Mouse (Mus musculus) hindbrain, embryonic 14.5 days (tissue): Measurements from ENCODE around the gene Rnase2b. TPM values are rescaled to one million over a fixed set of nuclear protein-coding genes. Genes with fewer than 3 reads are reported as not detected.
"Not testable (repeated sequence)": the region's sequence is repeated elsewhere in the genome, so short reads cannot be mapped to it uniquely, and the experiment has no call there.

ENCODE experiments used
- ATAC-seq: fragments of 200-750 bp; cut with Nextera tagmentation; 2 replicates; pipeline ENCODE4 v1.8.0; 2017; ENCODE audit warnings: moderate number of reproducible peaks, mild to moderate bottlenecking, moderate TSS enrichment, moderate library complexity; ENCODE audit not compliant: low FRiP score
- DNase-seq: peaks from one replicate; pipeline ENCODE4 v3.0.0-alpha.2; 2015; ENCODE audit warnings: low spot score
- H3K27ac ChIP-seq: fragments of 300-500 bp; sonication (generic); 2 replicates; pipeline ENCODE4 v1.5.1; 2014; ENCODE audit warnings: mild to moderate bottlenecking, moderate library complexity
- H3K27me3 ChIP-seq: fragments of 300-500 bp; sonication (generic); 2 replicates; pipeline ENCODE4 v1.6.1; 2014; ENCODE audit warnings: mild to moderate bottlenecking, low read length, mixed read lengths; ENCODE audit not compliant: control insufficient read depth, insufficient read depth
- H3K36me3 ChIP-seq: fragments of 300-500 bp; sonication (generic); replicated peaks from 2 replicates; pipeline ENCODE4 v1.6.1; 2014; ENCODE audit not compliant: control insufficient read depth, insufficient read depth
- H3K4me1 ChIP-seq: fragments of 300-500 bp; sonication (generic); replicated peaks from 2 replicates; pipeline ENCODE4 v1.6.1; 2014; ENCODE audit warnings: antibody characterized with exemption, low read length, mixed read lengths; ENCODE audit not compliant: control insufficient read depth, insufficient read depth
- H3K4me2 ChIP-seq: fragments of 300-500 bp; sonication (generic); replicated peaks from 2 replicates; pipeline ENCODE4 v1.6.1; 2014; ENCODE audit warnings: mild to moderate bottlenecking, moderate library complexity
- H3K4me3 ChIP-seq: fragments of 300-500 bp; sonication (generic); replicated peaks from 2 replicates; pipeline ENCODE4 v1.5.1; 2014; ENCODE audit warnings: mild to moderate bottlenecking, low read length
- H3K9ac ChIP-seq: fragments of 300-500 bp; sonication (generic); 2 replicates; pipeline ENCODE4 v1.6.1; 2014
- H3K9me3 ChIP-seq: fragments of 300-500 bp; sonication (generic); 2 replicates; pipeline ENCODE4 v1.6.1; 2016; ENCODE audit warnings: low read length; ENCODE audit not compliant: control insufficient read depth
- WGBS: fragments of 180-500 bp; shearing (Covaris S2); extraction: QIAGEN DNeasy Blood & Tissue Kit; methylation state at CpG from one replicate; pipeline ENCODE4 v1.1.7; 2014; 5-methylcytosine and 5-hydroxymethylcytosine counted together
- polyA plus RNA-seq: library from polyadenylated mRNA; unstranded; fragments of >200 nt; fragmentation: Nextera tagmentation; extraction: Ambion mirVana; gene quantifications from 2 replicates; pipeline ENCODE4 v1.2.1, GENCODE M21; 2014

The Rnase2b gene
- polyA plus RNA-seq, 1 experiment from 2014 or later = not detected

DNA sequence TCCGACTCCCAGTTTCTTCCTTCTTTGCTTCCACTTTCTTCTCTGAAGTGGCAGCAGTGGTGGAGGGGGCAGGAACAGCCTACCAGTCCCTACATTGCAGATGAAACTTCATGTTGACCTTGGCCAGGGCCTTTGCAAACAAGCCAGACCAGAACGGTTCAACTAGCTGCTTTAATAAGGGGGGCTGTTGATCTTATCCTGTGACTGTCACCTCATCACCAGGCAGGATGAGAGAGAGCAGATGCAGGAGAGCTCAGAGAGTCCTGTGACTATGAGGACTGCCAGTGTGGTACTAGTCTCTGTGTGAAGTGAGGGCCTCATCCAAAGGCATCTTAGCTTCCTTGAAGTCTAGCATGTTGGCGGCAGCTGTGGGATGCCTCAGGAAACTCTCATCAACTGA lies 14.1 kb upstream of the Rnase2b start:
- Histone ChIP-seq H3K9me3 (no peaks in the 10 kb centered on the region), H3K27me3 (no peaks in the 10 kb centered on the region), H3K4me2 (no peak overlapping the region), H3K4me3 (no peak overlapping the region), H3K27ac (no peak overlapping the region), H3K9ac (no peak overlapping the region), H3K36me3 (no peaks in the 10 kb centered on the region), H3K4me1 (no peaks in the 10 kb centered on the region)
- DNase-seq = no peak
- no peak for ATAC-seq
- WGBS = 62% methylated on average over 3 of the region's 3 CpGs

DNA sequence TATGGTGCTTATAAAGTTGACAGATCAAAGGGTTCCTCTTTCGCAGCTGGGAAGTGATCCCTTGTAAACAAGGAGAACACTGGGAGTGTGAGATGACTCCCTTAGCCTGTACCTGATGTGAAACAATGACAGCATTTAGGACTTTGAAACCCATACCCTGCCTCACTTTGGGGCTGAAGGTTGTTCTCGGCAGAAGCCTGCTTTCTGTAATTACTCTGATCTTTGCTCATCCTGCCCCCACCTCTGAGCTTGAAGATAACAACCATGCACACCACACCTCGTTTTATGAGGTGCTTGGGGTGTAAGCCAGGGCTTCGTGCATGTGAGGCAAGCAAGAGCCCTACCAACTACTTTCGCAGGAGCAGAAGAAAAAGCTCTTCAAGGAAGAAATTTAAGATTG lies 12.9 kb upstream of the Rnase2b start:
- 77% methylated on average over 5 of the region's 5 CpGs for WGBS
- Histone ChIP-seq H3K27me3 (no peaks in the 10 kb centered on the region), H3K36me3 (no peaks in the 10 kb centered on the region), H3K9ac (no peak overlapping the region), H3K9me3 (no peaks in the 10 kb centered on the region), H3K4me1 (no peaks in the 10 kb centered on the region), H3K27ac (no peak overlapping the region), H3K4me2 (no peak overlapping the region), H3K4me3 (no peak overlapping the region)
- DNase-seq (no peak), ATAC-seq (no peak)

DNA sequence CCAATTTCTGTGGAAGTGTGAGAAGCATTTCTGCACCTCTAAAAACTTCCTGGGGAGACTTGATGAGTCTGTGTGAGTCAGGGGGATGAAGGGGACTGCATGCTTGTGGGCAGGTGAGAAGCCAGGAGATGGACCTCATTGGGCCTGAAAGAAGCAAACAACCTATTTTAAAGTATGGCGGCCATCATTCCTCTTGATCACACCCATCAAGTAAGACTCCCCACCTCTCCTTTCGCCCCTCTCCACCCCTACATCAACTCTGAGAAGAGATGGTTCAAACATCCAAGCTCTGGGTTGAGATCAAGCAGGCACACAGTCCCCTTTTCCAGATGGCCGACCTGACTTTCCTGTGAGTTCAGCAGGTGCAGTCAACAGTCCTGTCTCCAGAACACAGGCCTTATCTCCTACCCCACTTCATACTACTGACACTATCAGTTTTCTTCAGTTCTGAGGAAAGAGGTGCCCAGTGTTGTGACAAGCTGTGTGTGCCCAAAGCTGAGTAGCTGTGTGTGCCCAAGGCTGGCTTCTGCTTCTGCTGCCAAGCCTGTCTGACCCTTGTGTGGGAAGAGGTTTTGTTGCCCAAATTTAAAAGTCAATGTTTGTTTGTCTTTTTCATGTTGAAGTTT lies 11.7 kb upstream of the Rnase2b start:
- no peak overlapping the region for H3K4me2 ChIP-seq
- ATAC-seq = no peak

DNA sequence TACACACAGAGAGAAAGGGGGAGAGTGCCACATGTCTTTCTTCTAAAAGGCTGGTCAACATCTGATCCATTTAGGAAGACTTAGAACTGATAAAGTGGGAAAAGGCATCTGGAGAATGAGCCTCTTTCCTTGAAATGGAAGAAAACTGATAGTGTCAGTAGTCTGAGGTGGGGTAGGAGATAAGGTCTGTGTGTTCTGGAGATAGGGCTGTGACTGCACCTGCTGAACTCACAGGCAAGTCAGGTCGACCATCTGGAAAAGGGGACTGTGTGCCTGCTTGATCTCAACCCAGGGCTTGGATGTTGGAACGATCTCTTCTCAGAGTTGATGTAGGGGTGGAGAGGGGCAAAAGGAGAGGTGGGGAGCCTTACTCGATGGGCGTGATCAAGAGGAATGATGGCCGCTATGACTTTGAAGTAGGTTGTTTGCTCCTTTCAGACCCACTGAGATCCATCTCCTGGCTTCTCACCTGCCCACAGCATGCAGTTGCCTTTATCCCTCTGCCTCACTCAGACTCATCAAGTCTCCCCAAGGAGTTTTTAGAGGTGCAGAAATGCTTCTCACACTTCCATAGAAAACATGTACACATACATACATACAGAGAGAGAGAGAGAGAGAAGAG lies 9.7 kb upstream of the Rnase2b start:
- no peaks in the 10 kb centered on the region for H3K36me3 ChIP-seq
- no peak overlapping the region for H3K4me3 ChIP-seq
- H3K4me1 ChIP-seq = no peaks in the 10 kb centered on the region
- no peak overlapping the region for H3K4me2 ChIP-seq
- H3K9ac ChIP-seq = no peak overlapping the region
- no peak for ATAC-seq
- 91% methylated on average over 5 of the region's 5 CpGs for WGBS
- H3K27ac ChIP-seq = no peak overlapping the region
- no peaks in the 10 kb centered on the region for H3K9me3 ChIP-seq
- H3K27me3 ChIP-seq = no peaks in the 10 kb centered on the region
- DNase-seq = no peak

More for the DNA sequence above, 11.7 kb upstream of the Rnase2b start:
- 95% methylated on average over 3 of the region's 3 CpGs for WGBS
- H3K27ac ChIP-seq = no peak overlapping the region
- no peaks in the 10 kb centered on the region for H3K9me3 ChIP-seq
- no peaks in the 10 kb centered on the region for H3K4me1 ChIP-seq
- DNase-seq = no peak
- H3K27me3 ChIP-seq = no peaks in the 10 kb centered on the region
- no peak overlapping the region for H3K9ac ChIP-seq
- no peaks in the 10 kb centered on the region for H3K36me3 ChIP-seq
- no peak overlapping the region for H3K4me3 ChIP-seq

DNA sequence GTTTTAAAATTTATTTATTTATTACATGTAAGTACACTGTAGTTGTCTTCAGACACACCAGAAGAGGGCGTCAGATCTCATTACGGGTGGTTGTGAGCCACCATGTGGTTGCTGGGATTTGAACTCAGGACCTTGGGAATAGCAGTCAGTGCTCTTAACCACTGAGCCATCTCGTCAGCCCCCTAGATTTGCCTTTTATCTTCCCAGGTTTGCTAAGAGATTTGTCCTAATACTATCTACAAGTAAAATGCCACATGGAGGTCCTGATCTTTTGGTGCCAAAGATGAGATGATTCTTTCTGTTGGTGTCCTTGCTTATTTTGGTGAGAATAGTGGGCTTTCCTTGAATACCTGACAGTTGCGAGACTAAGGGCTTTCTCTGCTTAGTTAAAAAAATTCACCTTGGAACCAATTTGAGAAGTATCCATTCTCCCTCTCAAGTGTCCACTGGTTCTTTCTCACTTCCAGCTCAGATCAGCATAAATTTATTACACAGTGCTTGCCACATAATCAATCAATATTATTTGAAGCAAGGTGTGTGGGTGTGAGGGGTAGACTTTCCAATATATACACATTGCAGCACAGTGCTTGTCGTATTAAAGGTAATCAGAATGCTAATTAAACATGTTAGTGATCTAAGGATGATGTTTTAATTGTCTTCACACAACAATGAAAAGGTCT lies 5.9 kb upstream of the Rnase2b start:
- no peak for ATAC-seq
- Histone ChIP-seq H3K9me3 (no peaks in the 10 kb centered on the region), H3K4me1 (no peaks in the 10 kb centered on the region), H3K27ac (no peak overlapping the region), H3K36me3 (no peaks in the 10 kb centered on the region), H3K9ac (no peak overlapping the region), H3K27me3 (no peaks in the 10 kb centered on the region), H3K4me2 (no peak overlapping the region), H3K4me3 (no peak overlapping the region)
- 88% methylated on average over 5 of the region's 5 CpGs for WGBS
- DNase-seq = no peak

DNA sequence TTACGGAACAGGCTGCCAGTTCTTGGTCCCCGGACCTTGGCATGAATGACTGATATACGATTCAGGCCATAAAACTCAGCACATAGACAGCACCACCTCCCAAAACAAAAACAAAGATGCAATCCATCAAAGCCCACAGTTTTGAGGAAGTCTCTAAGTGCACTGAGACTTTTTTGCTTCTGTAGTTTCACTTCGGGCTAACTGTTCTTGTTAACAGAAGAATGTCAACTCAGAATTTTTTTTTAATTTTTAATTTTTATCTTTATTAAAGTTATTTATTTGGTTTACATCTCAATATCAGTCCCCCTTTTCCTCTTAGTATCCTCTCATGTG lies 5.4 kb upstream of the Rnase2b start:
- DNase-seq = no peak

DNA sequence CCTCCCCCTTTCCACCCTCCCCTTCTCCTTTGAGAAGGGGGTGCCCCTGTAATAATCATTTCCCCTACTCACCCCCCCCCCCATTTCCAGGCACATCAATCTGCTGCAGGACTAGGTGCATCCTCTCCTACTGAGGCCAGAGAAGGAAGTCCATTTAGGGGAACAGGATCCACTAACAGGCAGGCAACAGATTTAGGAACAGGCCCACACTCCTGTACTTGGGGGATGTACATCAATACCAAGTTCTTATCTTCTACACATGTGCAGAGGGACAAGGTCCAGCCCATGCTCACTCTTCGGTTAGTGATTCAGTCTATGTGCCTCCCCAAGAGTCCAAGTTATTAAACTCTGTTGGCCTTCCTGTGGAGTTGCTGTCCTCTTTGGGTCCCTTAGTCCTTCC lies 5.0 kb upstream of the Rnase2b start:
- H3K27me3 ChIP-seq = no peaks in the 10 kb centered on the region
- WGBS = 96% methylated on average over 1 of the region's 1 CpGs

More for the DNA sequence above, 5.4 kb upstream of the Rnase2b start:
- H3K27me3 ChIP-seq = no peaks in the 10 kb centered on the region
- no peaks in the 10 kb centered on the region for H3K4me1 ChIP-seq
- WGBS = 64% methylated on average over 4 of the region's 4 CpGs
- H3K36me3 ChIP-seq = no peaks in the 10 kb centered on the region
- no peaks in the 10 kb centered on the region for H3K9me3 ChIP-seq
- no peak for ATAC-seq
- H3K9ac ChIP-seq = no peak overlapping the region
- no peak overlapping the region for H3K4me2 ChIP-seq
- no peak overlapping the region for H3K4me3 ChIP-seq
- no peak overlapping the region for H3K27ac ChIP-seq

DNA sequence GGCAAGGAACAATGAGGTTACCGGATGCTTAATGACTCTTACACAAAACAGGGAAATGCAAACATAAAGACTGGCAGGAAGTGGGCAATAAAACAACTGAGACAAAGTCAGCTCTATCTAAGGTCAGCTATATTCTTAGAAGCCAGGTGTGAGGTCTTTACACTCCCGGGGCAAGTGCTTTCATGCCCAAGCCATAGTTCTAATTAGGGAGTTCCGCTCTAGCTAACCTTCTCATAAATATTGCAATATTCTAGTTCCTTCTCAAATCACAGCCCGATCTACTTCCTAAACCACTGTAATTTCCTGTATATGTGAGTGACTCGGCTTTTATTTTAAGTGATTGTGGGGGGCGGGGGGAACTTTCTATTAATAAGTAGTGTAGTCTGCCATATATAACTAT lies 1.3 kb downstream of the Rnase2b start:
- 92% methylated on average over 6 of the region's 6 CpGs for WGBS
- H3K27me3 ChIP-seq, H3K9ac ChIP-seq, H3K9me3 ChIP-seq, H3K4me2 ChIP-seq, H3K4me1 ChIP-seq, DNase-seq, H3K27ac ChIP-seq, ATAC-seq, H3K4me3 ChIP-seq, H3K36me3 ChIP-seq: not testable (repeated sequence)

More for the DNA sequence above, 5.0 kb upstream of the Rnase2b start:
- Histone ChIP-seq H3K9me3 (no peaks in the 10 kb centered on the region), H3K4me3 (no peak overlapping the region), H3K27ac (no peak overlapping the region), H3K4me2 (no peak overlapping the region), H3K36me3 (no peaks in the 10 kb centered on the region), H3K9ac (no peak overlapping the region), H3K4me1 (no peaks in the 10 kb centered on the region)
- ATAC-seq (no peak), DNase-seq (no peak)

DNA sequence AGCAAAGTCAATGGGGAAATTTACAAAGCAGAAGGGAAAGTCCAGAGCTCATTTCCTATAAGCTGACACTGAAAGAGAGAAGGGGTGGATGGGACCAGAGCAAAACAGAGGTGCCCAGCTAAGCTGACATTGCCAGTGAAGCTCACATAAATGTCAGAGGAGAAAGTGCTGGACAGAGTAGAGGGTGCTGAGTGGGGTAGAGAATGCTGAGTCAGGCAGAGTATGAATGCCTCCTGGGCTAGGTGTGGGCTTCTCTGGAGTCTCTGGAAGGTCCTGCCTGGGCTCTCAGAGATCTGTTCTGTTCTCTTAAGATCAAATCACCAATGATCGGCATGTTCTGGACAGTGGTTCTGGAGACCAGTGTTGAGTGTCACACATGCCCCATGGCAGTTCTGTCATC lies 3.4 kb downstream of the Rnase2b start:
- Histone ChIP-seq H3K36me3 (no peaks in the 10 kb centered on the region), H3K9ac (no peak overlapping the region), H3K9me3 (no peaks in the 10 kb centered on the region), H3K27me3 (no peaks in the 10 kb centered on the region), H3K4me2 (no peak overlapping the region), H3K4me1 (no peaks in the 10 kb centered on the region), H3K4me3 (no peak overlapping the region), H3K27ac (no peak overlapping the region)
- no peak for DNase-seq
- ATAC-seq = no peak
- 100% methylated on average over 1 of the region's 1 CpGs for WGBS
